Mouse (Mus musculus) hindbrain, embryonic 15.5 days (tissue): ENCODE measurements around the gene B4gat1. TPM values are rescaled to one million over a fixed set of nuclear protein-coding genes. Genes with fewer than 3 reads are reported as not detected.

Experiments
- polyA plus RNA-seq: library from polyadenylated mRNA; unstranded; fragments of >200 nt; fragmentation: Nextera tagmentation; extraction: Ambion mirVana; gene quantifications from 2 replicates; pipeline ENCODE4 v1.2.1, GENCODE M21; 2015

Gene B4gat1
- polyA plus RNA-seq, 1 experiment from 2014 or later = 93.1 TPM

Other genes with a start within 250 kb of the B4gat1 start
- gene Rbm4, start 244.9 kb upstream of the B4gat1 start, polyA plus RNA-seq = 72.3 and 87.5 TPM in 2 replicates
- gene Gm21992, start 227.2 kb upstream of the B4gat1 start, polyA plus RNA-seq = 22.9 and 23.9 TPM in 2 replicates
- gene Rbm14, start 227.2 kb upstream of the B4gat1 start, polyA plus RNA-seq = 62.4 and 64.8 TPM in 2 replicates
- 40.8 and 41.4 TPM in 2 replicates for gene Ccs, start 199.5 kb upstream of the B4gat1 start, polyA plus RNA-seq
- gene Ccdc87, start 199.5 kb upstream of the B4gat1 start, polyA plus RNA-seq = 0.55 and 0.73 TPM in 2 replicates
- gene Ctsf, start 183.7 kb upstream of the B4gat1 start, polyA plus RNA-seq = 76.5 and 78.7 TPM in 2 replicates
- 1.6 and 2.3 TPM in 2 replicates for gene Actn3, start 160.9 kb upstream of the B4gat1 start, polyA plus RNA-seq
- 23.3 and 24.1 TPM in 2 replicates for gene Zdhhc24, start 160.2 kb upstream of the B4gat1 start, polyA plus RNA-seq
- 8.5 and 10.3 TPM in 2 replicates for gene Bbs1, start 132.2 kb upstream of the B4gat1 start, polyA plus RNA-seq
- 106 and 108 TPM in 2 replicates for gene Dpp3, start 110.5 kb upstream of the B4gat1 start, polyA plus RNA-seq
- 13.3 and 13.7 TPM in 2 replicates for gene Peli3, start 95.7 kb upstream of the B4gat1 start, polyA plus RNA-seq
- gene Mrpl11, start 76.7 kb upstream of the B4gat1 start, polyA plus RNA-seq = 95.7 and 101 TPM in 2 replicates
- 0.31 and 0.51 TPM in 2 replicates for gene Npas4, start 48.5 kb upstream of the B4gat1 start, polyA plus RNA-seq
- 12.2 and 15.4 TPM in 2 replicates for gene Slc29a2, start 15.0 kb upstream of the B4gat1 start, polyA plus RNA-seq
- 2.7 and 5.1 TPM in 2 replicates for gene AC124502.3, start 65 bp downstream of the B4gat1 start, polyA plus RNA-seq
- 30.7 and 31.7 TPM in 2 replicates for gene Brms1, start 2.5 kb downstream of the B4gat1 start, polyA plus RNA-seq
- 0.79 and 1.1 TPM in 2 replicates for gene Rin1, start 11.7 kb downstream of the B4gat1 start, polyA plus RNA-seq
- 19.8 and 22.0 TPM in 2 replicates for gene Cd248, start 29.3 kb downstream of the B4gat1 start, polyA plus RNA-seq
- gene Tmem151a, start 46.7 kb downstream of the B4gat1 start, polyA plus RNA-seq = 28.3 and 34.0 TPM in 2 replicates
- gene Yif1a, start 49.7 kb downstream of the B4gat1 start, polyA plus RNA-seq = 55.8 and 64.0 TPM in 2 replicates
- 364 and 435 TPM in 2 replicates for gene Cnih2, start 59.7 kb downstream of the B4gat1 start, polyA plus RNA-seq
- 210 and 222 TPM in 2 replicates for gene Rab1b, start 68.2 kb downstream of the B4gat1 start, polyA plus RNA-seq
- 76.9 and 90.2 TPM in 2 replicates for gene Klc2, start 79.7 kb downstream of the B4gat1 start, polyA plus RNA-seq
- 47.4 and 58.3 TPM in 2 replicates for gene Pacs1, start 234.3 kb downstream of the B4gat1 start, polyA plus RNA-seq